Mouse (Mus musculus) frontal cortex, adult 2 months (tissue): ENCODE measurements around the gene Wdr18. TPM values are rescaled to one million over a fixed set of nuclear protein-coding genes. Genes with fewer than 3 reads are reported as not detected.

ENCODE experiments used
- DNase-seq, 2 experiments: peaks; one replicate each; pipeline ENCODE4 v3.0.0; 2022; ENCODE audit warnings: low spot score in 1 of 2; ENCODE audit errors: extremely low spot score in 1 of 2
- polyA plus RNA-seq: library from polyadenylated mRNA; depleted of rRNA; stranded (reverse); fragments of >200 nt; gene quantifications from 2 replicates; pipeline ENCODE4 v1.2.3, GENCODE M21; 2012; rRNA removed

Gene Wdr18
- polyA plus RNA-seq, 1 experiment, result 63.2 TPM

- no peak for DNase-seq
Measured at GRCm38 (mm10) chr10:80018739-80019297, 58.9 kb downstream of the Wdr18 start.

- no peak for DNase-seq
Measured at GRCm38 (mm10) chr10:80019471-80020131, 59.6 kb downstream of the Wdr18 start.

Other genes starting within 250 kb of the Wdr18 start
- 119 and 124 TPM in 2 replicates for gene Hcn2, start 243.5 kb upstream of the Wdr18 start, polyA plus RNA-seq
- gene Polrmt, start 213.6 kb upstream of the Wdr18 start, polyA plus RNA-seq, result 60.7 and 62.2 TPM in 2 replicates
- gene Fgf22, start 205.1 kb upstream of the Wdr18 start, polyA plus RNA-seq, result 6.2 and 6.9 TPM in 2 replicates
- 140 and 166 TPM in 2 replicates for gene Rnf126, start 193.2 kb upstream of the Wdr18 start, polyA plus RNA-seq
- 5.6 and 7.0 TPM in 2 replicates for gene Fstl3, start 182.9 kb upstream of the Wdr18 start, polyA plus RNA-seq
- gene Prss57, start 169.2 kb upstream of the Wdr18 start, polyA plus RNA-seq, result 1.00 and 1.1 TPM in 2 replicates
- gene Palm, start 166.6 kb upstream of the Wdr18 start, polyA plus RNA-seq, result 325 and 370 TPM in 2 replicates
- gene Misp, start 139.2 kb upstream of the Wdr18 start, polyA plus RNA-seq, result 0.40 and 0.71 TPM in 2 replicates
- gene Ptbp1, start 105.7 kb upstream of the Wdr18 start, polyA plus RNA-seq, result 59.5 and 71.5 TPM in 2 replicates
- 5.8 and 6.7 TPM in 2 replicates for gene Prtn3, start 85.7 kb upstream of the Wdr18 start, polyA plus RNA-seq
- gene Plppr3, start 85.5 kb upstream of the Wdr18 start, polyA plus RNA-seq, result 124 and 134 TPM in 2 replicates
- 0.27 TPM in 1 of 2 replicates, not detected in the other for gene Elane, start 73.9 kb upstream of the Wdr18 start, polyA plus RNA-seq
- 1.1 and 3.5 TPM in 2 replicates for gene Cfd, start 69.3 kb upstream of the Wdr18 start, polyA plus RNA-seq
- gene Med16, start 51.2 kb upstream of the Wdr18 start, polyA plus RNA-seq, result 75.9 and 80.7 TPM in 2 replicates
- gene Gm26602, start 49.3 kb upstream of the Wdr18 start, polyA plus RNA-seq, result not detected in 2 replicates
- gene Kiss1r, start 43.2 kb upstream of the Wdr18 start, polyA plus RNA-seq, result 10.7 and 11.8 TPM in 2 replicates
- 380 and 385 TPM in 2 replicates for gene R3hdm4, start 38.9 kb upstream of the Wdr18 start, polyA plus RNA-seq
- gene Arid3a, start 33.1 kb upstream of the Wdr18 start, polyA plus RNA-seq, result 3.6 and 4.1 TPM in 2 replicates
- gene Grin3b, start 10.6 kb downstream of the Wdr18 start, polyA plus RNA-seq, result 0.17 and 0.38 TPM in 2 replicates
- 181 and 193 TPM in 2 replicates for gene Tmem259, start 24.2 kb downstream of the Wdr18 start, polyA plus RNA-seq
- gene Cnn2, start 28.4 kb downstream of the Wdr18 start, polyA plus RNA-seq, result 9.8 and 10.4 TPM in 2 replicates
- gene Abca7, start 36.3 kb downstream of the Wdr18 start, polyA plus RNA-seq, result 12.4 and 13.0 TPM in 2 replicates
- gene Arhgap45, start 56.5 kb downstream of the Wdr18 start, polyA plus RNA-seq, result 5.3 and 7.1 TPM in 2 replicates
- 200 and 205 TPM in 2 replicates for gene Polr2e, start 79.6 kb downstream of the Wdr18 start, polyA plus RNA-seq
- gene Gpx4, start 87.0 kb downstream of the Wdr18 start, polyA plus RNA-seq, result 867 and 914 TPM in 2 replicates
- gene Sbno2, start 145.4 kb downstream of the Wdr18 start, polyA plus RNA-seq, result 26.6 TPM in 2 replicates
- 93.8 and 96.3 TPM in 2 replicates for gene Stk11, start 155.7 kb downstream of the Wdr18 start, polyA plus RNA-seq
- gene Atp5d, start 178.5 kb downstream of the Wdr18 start, polyA plus RNA-seq, result 606 and 673 TPM in 2 replicates
- 252 and 288 TPM in 2 replicates for gene Cbarp, start 180.7 kb downstream of the Wdr18 start, polyA plus RNA-seq
- 36.5 and 43.7 TPM in 2 replicates for gene Midn, start 188.1 kb downstream of the Wdr18 start, polyA plus RNA-seq
- 212 and 226 TPM in 2 replicates for gene Cirbp, start 205.8 kb downstream of the Wdr18 start, polyA plus RNA-seq
- gene 1600002K03Rik, start 212.8 kb downstream of the Wdr18 start, polyA plus RNA-seq, result 14.3 and 15.8 TPM in 2 replicates
- 8.2 and 10.2 TPM in 2 replicates for gene Efna2, start 219.3 kb downstream of the Wdr18 start, polyA plus RNA-seq